Mouse (Mus musculus) kidney, postnatal 36 days (tissue): ENCODE results near the gene Ccdc9.
A peak's percentile ranks its signal among the peaks of the same experiment; 100 is the strongest.
"Not testable (repeated sequence)": the region's sequence is repeated elsewhere in the genome, so short reads cannot be mapped to it uniquely, and the experiment has no call there.

Experiments
- DNase-seq, 2 experiments: peaks; one replicate each; pipeline ENCODE4 v3.0.0; 2021 to 2022; ENCODE audit warnings: mixed read lengths in 2 of 2

The Ccdc9 gene

GRCm38 (mm10) chr7:16266593-16266992 lies 20.0 kb downstream of the Ccdc9 start:
- DNase-seq, result not testable (repeated sequence)

GRCm38 (mm10) chr7:16265856-16266255 lies 20.7 kb downstream of the Ccdc9 start:
- no peak for DNase-seq

GRCm38 (mm10) chr7:16263843-16264242 lies 22.8 kb downstream of the Ccdc9 start:
- DNase-seq, result no peak

- peak; percentile 85 to 95 for DNase-seq
Measured at GRCm38 (mm10) chr7:16263015-16263787, 23.4 kb downstream of the Ccdc9 start.

GRCm38 (mm10) chr7:16261097-16261496 lies 25.5 kb downstream of the Ccdc9 start:
- no peak for DNase-seq

GRCm38 (mm10) chr7:16259110-16259590 lies 27.4 kb downstream of the Ccdc9 start, which contains the start of gene C5ar1:
C5ar1 (minus strand) TSS chr7:16259540.
- DNase-seq, result no peak

GRCm38 (mm10) chr7:16257830-16258229 lies 28.8 kb downstream of the Ccdc9 start:
- no peak for DNase-seq

GRCm38 (mm10) chr7:16255963-16256362 lies 30.6 kb downstream of the Ccdc9 start:
- DNase-seq, result not testable (repeated sequence)

- DNase-seq, result no peak
Measured at GRCm38 (mm10) chr7:16254195-16254594, 32.4 kb downstream of the Ccdc9 start.

GRCm38 (mm10) chr7:16250687-16251086 lies 35.9 kb downstream of the Ccdc9 start:
- DNase-seq, result no peak

- no peak for DNase-seq
Measured at GRCm38 (mm10) chr7:16245958-16246357, 40.6 kb downstream of the Ccdc9 start.

- no peak for DNase-seq
Measured at GRCm38 (mm10) chr7:16244067-16244466, 42.5 kb downstream of the Ccdc9 start, which contains the start of gene C5ar2. C5ar2 (minus strand) TSS chr7:16244154.

- DNase-seq, result no peak
Measured at GRCm38 (mm10) chr7:16242198-16242597, 44.4 kb downstream of the Ccdc9 start.

- DNase-seq, result no peak
Measured at GRCm38 (mm10) chr7:16241787-16242186, 44.8 kb downstream of the Ccdc9 start.

- no peak for DNase-seq
Measured at GRCm38 (mm10) chr7:16240978-16241303, 45.7 kb downstream of the Ccdc9 start.

- no peak for DNase-seq
Measured at GRCm38 (mm10) chr7:16240281-16240977, 46.2 kb downstream of the Ccdc9 start.

- peak in 1 of 2 experiments; percentile 16 for DNase-seq
Measured at GRCm38 (mm10) chr7:16239554-16239997, 47.0 kb downstream of the Ccdc9 start.

- DNase-seq, result peak; percentile 73 to 82
Measured at GRCm38 (mm10) chr7:16229869-16230268, 56.7 kb downstream of the Ccdc9 start.
